Mouse (Mus musculus): ENCODE measurements around the gene Plcb1. TPM values are rescaled to one million over a fixed set of nuclear protein-coding genes. Genes with fewer than 3 reads are reported as not detected.
A peak's percentile ranks its signal among the peaks of the same experiment; 100 is the strongest.

The Plcb1 gene
- total RNA-seq, 2 experiments from 2014 or later = 8.5 to 9.3 TPM

DNA sequence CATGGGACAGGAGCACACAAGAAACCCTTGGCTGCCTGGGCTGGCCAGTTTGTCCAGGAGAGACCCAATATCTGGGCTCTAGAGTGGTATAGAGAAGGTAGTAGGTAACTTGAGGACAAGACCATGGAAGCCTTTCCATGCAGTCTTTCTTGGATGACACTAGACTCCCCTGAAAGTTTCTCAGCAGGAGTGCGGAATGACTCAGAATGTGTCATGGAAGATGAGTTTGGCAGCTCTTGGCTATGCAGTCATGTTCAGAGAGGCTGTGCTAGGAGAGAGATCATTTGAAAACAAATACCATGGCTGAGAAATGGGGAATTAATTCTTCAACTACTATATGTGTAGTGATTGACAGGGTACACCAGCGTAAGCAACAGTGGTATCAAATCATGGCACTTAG lies 372.1 kb downstream of the Plcb1 start:
- no peak for DNase-seq

GRCm38 (mm10) chr2:135161673-135162072 lies 375.8 kb downstream of the Plcb1 start:
- intact Hi-C loops (cut with DNase I) = no loop called here
- no peak for DNase-seq

More for the DNA sequence above, 372.1 kb downstream of the Plcb1 start:
- intact Hi-C loops (cut with DNase I) = no loop called here

- DNase-seq = no peak
- intact Hi-C loops (cut with DNase I) = no loop called here
Observed at GRCm38 (mm10) chr2:135165512-135165911, 379.6 kb downstream of the Plcb1 start.

GRCm38 (mm10) chr2:135175544-135175943 lies 389.7 kb downstream of the Plcb1 start:
- intact Hi-C loops (cut with DNase I) = no loop called here
- DNase-seq = no peak

DNA sequence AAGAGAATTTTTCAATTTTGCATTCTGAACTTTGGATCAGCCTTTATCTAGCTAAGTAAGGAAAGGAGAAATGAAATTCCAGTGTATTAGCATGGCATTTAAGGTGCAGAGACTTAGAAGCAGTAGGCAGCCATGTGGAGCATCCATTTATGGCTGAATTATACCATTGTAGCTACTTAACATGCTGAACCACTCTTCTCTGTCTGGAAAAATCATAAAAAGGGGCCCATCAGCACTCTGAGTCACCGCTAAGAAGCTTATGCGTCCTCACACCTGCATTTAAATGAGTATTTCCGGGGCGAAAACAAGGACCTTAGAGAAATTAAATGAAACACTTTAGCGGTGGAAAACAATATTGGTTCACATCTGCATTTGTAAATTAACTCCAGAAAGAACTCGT lies 401.8 kb downstream of the Plcb1 start:
- intact Hi-C loops (cut with DNase I) = no loop called here
- DNase-seq = no peak

GRCm38 (mm10) chr2:135200830-135201229 lies 415.0 kb downstream of the Plcb1 start:
- intact Hi-C loops (cut with DNase I) = no loop called here

DNA sequence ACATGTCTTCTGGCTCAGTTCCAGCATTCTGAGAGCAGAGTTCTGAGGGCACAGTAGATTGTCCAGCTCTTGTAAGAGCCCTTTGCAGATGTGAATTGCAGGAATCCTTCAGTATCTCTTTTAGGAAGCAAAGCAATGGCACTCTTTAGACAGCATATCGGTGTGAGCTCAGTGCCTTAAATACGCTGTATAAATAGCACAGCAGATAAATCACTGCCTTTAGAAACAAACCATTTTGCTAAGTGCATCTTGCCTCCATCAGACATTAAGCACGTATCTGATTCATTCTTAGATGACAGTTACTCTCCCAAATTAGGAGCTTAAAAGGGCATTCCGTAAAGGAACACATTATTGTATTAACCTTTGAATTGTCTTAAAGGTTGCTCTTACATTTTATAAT lies 416.5 kb downstream of the Plcb1 start:
- intact Hi-C loops (cut with DNase I) = no loop called here
- DNase-seq = no peak

More at GRCm38 (mm10) chr2:135200830-135201229, 415.0 kb downstream of the Plcb1 start:
- DNase-seq = no peak

DNA sequence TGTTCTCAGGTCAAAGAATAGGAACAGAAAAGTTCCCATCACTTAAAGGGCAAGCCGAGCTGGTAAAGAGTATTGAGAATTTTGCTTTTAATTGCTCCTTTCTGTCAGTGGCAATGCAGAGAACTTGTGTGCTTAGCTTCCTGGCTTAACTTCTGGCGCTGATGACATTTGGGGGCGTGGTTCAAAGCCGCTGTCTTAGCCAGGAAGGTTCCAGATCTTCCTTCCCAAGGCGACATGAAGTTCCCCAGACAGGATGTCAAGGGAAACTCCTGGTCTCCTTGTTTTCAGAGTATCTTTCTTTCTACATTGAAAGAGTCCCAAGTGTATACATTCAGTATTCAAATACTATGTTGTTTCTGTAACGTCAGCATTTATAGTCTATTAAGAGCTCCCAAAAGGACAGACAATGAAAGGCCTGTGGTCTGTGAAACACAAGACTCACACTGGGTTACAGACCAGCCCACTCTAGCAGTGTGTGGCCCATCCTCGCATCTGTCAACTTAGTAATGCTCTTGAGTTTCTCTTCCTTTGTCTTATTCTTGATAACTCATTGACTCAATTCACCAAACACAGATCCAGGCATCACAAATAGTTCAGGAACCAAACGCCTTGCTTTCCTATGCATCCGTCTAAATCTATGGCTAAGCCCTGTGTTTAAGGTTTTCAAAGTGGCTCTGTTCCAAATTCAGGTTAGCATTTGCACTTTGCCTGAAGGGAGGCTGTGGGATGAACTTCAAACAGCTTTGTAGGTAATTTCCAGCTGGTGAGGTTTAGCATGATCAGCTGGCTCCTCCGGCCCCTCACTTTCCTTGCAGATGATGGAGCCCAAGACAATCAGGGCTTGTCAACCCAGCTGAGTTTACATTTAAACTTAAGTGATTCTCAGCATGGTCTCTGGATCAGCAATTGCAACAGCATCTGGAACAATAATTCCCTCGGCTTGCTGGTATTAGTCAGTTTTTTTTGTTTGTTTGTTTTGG lies 418.6 kb downstream of the Plcb1 start:
- intact Hi-C loops (cut with DNase I) = no loop called here
- peak in 1 of 2 experiments; percentile 10 for DNase-seq

DNA sequence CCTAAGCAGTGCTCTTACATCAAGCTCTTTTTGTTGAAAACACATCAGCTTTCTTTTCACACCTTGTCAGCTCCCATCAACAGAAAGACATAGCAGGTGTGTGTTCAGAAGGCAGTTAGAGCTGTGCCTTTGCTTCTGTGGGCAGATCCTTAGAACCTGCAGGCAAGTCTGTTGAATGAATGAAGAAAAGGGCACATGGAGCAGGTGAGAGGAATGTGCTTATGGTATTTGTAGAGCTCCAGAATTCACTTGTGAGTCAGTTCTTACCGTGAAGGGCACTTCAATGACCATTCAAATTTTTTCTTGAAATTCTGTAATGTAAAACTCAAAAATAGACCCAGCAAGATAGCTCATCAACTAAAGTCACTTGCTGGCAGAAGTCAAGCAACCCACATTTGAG lies 423.0 kb downstream of the Plcb1 start:
- no peak for DNase-seq
- intact Hi-C loops (cut with DNase I) = no loop called here

DNA sequence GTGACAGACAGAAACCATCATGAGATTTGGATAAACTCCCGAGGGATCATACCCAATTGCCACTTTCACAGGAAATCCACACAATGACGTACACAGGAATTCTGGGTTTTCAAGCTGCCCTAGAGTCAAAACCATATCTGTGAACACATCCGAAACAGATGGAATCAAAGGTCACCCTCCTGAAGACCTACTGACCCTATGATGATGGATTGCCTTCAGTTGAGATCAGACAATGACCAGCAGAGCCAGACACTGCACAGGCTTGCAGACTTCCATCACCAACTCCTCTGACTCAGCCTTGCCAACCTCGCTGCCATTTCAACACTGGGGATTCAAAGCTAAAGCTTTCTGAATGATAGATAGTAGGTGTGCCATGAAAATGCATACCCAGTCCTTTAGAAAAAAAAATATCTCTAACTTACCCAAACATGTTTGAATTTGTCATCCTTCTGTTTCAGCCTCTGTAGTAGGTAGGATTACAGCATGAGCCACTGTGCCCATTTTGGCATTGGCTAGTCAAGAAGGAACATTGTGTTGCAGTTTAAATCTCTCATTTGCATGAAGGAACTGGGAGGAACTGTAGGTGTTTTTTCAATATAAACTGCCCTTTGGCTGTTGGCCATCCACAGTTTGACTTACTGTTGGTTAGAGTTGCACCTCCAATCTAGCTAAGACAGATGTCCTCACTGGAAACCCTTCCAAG lies 429.0 kb downstream of the Plcb1 start:
- intact Hi-C loops (cut with DNase I) = no loop called here
- no peak for DNase-seq

DNA sequence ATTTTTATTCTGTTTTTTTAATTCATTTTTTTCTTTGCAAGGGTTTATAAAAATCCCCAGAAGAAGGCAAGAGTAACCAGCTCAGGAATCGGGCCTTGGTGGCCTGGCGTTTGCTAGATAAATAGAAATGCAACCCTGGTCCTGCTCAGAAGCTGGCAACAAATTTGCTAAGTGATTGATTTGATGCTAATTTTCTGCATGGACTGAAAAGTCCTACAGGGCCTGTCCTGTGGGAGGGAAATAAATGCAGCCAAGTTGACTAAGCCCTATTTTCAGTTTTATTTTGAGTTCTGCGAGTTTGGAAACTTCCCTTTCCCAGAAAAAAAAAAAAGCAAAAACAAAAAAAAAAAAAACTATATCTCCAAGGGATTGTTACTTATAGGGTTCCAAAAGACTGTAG lies 433.5 kb downstream of the Plcb1 start:
- intact Hi-C loops (cut with DNase I) = no loop called here
- no peak for DNase-seq

GRCm38 (mm10) chr2:135225604-135226025 lies 439.7 kb downstream of the Plcb1 start:
- intact Hi-C loops (cut with DNase I) = loop anchor here (2.0 to 5.0 kb wide), 2 partner anchors 33 to 438 kb away; partner anchors contain the start of gene Plcb1

GRCm38 (mm10) chr2:135230262-135230661 lies 444.4 kb downstream of the Plcb1 start:
- intact Hi-C loops (cut with DNase I) = no loop called here
- DNase-seq = no peak

More at GRCm38 (mm10) chr2:135225604-135226025, 439.7 kb downstream of the Plcb1 start:
- peak; percentile 27 to 38 for DNase-seq

DNA sequence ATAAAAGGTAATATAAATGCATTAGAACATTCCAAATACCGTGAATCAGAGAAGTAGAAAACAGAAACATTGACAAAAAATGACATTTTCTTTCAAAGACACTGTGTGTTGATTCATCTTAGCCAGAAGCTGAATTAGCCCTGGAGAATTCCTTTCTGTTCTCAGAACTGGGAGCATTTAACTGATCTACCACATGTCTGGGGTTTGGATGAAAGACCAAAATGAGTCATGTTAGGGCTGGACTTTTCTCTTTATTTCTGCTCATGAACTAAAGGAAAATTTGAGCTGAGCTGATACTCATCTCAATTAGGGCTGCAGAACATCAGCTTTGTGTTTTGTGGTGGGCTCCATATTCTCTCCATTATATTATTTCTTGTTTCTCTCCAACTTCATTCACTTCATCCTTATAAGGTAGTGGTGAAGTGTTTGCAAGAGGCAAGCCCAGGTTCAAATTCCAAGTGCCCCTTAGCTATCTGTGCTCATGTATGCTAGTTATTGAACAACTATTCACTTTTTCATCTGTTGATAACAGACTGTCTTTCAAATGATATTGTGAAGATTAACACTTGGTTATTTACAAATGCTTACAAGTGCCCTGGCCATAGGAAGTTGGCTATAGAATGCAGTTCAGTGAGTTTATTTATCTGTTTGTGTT lies 456.9 kb downstream of the Plcb1 start:
- no peak for DNase-seq
- intact Hi-C loops (cut with DNase I) = no loop called here

GRCm38 (mm10) chr2:135243764-135244163 lies 457.9 kb downstream of the Plcb1 start:
- intact Hi-C loops (cut with DNase I) = no loop called here
- DNase-seq = no peak

DNA sequence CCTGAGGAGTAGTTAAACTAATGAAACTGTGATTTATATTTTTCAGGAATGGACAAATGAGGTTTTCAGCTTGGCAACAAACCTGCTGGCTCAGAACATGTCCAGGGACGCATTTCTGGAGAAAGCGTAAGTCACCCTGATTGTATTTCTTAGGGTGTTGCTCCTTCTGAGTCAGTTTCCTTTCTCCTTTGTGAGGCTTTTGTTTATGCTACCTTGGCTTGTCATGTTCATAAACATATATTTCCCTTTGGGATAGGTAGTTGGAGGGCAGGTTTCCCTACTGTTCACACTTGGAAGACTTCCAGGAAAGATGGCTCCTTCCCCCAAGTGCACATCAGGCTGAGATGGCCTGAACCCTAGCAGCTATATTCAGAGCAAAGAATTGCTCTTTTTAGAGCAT lies 464.1 kb downstream of the Plcb1 start:
- DNase-seq = no peak
- intact Hi-C loops (cut with DNase I) = no loop called here

DNA sequence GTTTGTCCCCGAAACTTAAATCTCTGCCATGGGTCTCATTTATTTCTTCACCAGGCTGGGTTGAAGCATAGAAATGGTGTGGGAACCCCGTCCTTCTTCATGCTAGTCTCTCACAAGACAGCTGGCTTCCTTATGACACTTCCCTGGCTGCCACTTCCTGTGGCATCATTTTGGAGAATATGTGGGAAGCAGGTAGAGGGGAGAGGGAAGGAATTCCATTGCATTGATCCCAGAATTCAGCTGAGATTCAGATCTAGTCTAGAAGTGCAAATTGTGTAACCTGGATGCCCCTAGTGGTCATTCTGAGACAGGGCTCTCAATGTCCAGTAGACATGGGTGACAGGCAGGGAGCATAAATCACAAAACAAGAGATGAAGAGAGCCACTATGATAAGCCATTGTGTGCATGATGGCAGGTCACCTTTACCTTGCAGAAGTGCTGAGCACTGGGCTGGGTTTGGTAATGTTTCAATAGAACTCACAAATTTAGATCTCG lies 466.0 kb downstream of the Plcb1 start:
- intact Hi-C loops (cut with DNase I) = no loop called here
- DNase-seq = no peak

DNA sequence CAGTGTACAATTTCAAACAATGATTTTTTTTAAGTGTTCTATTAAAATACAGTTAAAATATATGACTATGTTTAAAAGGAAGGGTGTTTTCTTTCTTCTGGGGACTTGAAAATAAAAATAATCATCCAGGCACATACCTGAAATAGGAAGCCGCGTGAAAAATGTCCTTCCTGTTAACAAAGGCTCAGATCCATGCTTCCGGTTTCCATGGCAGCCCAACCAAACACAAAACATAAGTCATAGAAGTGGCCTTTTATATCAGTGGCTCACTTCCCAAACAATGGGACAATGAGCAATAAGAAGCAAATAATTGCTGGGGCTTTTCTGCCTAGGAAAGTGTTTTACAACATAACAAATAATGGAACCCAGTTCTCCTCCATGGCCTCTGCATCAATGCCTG lies 473.3 kb downstream of the Plcb1 start:
- intact Hi-C loops (cut with DNase I) = loop anchor here (2.0 kb wide), 1 partner anchor 32 kb away; no protein-coding TSS in a partner anchor
- peak; percentile 58 to 60 for DNase-seq

- DNase-seq = peak; percentile 10 to 15
- intact Hi-C loops (cut with DNase I) = no loop called here
Observed at GRCm38 (mm10) chr2:135263943-135264342, 478.1 kb downstream of the Plcb1 start.

GRCm38 (mm10) chr2:135274949-135275348 lies 489.1 kb downstream of the Plcb1 start:
- intact Hi-C loops (cut with DNase I) = no loop called here
- peak; percentile 30 to 33 for DNase-seq

- intact Hi-C loops (cut with DNase I) = no loop called here
- DNase-seq = no peak
Observed at GRCm38 (mm10) chr2:135278506-135278905, 492.6 kb downstream of the Plcb1 start.
